Mouse (Mus musculus): ENCODE measurements around the gene Dnah10. TPM values are rescaled to one million over a fixed set of nuclear protein-coding genes. Genes with fewer than 3 reads are reported as not detected.

Dnah10 gene
- polyA plus RNA-seq, 1 experiment, result not detected

DNA sequence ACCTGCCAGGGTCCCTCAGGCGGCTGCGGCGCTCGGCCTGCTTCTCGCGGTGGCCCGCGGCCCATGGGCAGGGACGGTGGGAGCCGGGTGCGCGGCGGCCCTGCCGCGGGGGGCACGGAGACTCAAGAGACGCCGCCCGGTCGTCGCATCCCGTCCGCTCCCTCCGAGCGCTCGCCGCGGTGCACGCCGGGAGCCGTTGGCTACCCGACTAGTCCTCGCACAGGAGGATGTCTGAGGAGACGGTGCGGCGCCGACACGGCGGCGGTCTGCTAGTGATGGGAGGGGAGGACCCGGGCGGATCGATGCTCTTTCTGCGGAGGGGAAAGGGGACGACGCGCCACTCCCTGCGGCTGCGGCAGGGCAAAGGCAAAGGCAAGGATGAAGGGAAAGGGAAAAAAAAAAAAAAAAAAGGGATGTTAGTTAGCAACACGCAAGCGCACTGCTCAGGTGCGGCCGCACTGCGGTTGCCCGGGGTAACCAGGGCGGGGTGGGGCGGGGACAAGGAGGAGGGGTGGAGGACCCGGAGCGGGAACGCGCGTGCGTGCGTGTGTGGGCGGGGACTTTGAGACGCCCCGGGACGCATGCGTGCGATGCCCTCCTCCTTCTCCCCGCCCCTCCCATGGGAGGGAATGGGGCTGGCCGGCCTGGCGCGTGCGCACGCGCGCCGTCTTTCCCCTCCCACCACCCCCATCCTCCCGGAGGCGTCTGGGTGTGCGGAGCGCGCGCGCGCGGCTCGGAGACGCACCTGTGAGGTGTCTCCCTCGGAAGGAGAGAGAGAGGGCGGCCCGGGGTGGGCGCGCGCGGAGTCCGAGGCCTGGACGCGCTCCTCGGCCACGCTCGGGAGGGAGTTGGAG is 137.4 kb downstream of the Dnah10 start, which contains the start of the genes Ccdc92 and Zfp664:
TSS of gene Ccdc92 (minus strand) at position 412 of the 854 bp plus-strand sequence.
TSS of gene Zfp664 (plus strand) at position 679 of the 854 bp plus-strand sequence.
- Histone ChIP-seq H3K4me3 (replicated peaks; ENCODE audit: control insufficient read depth, low read depth, low read length) (peak within 1 kb of the TSS; percentile 92), H3K27ac (ENCODE audit: control insufficient read depth, insufficient read depth, low read depth, low read length, poor library complexity) (peak within 1 kb of the TSS; percentile 67; the same call in 1 of the 2 replicates), H3K4me1 (ENCODE audit: control insufficient read depth, insufficient read depth, low read length) (no peaks in the 10 kb centered on the region; the same call in 1 of the 2 replicates)
- WGBS, result under 1% methylated on average over 98 of the region's 103 CpGs
- no peak for TF ChIP-seq CTCF (IDR thresholded peaks at IDR 0.05; ENCODE audit: control insufficient read depth, insufficient read depth, low read length)
- peak; percentile 20; the same call in 1 of the 2 replicates for TF ChIP-seq POLR2A (IDR thresholded peaks at IDR 0.05; ENCODE audit: borderline replicate concordance, control insufficient read depth, low read depth, low read length)

DNA sequence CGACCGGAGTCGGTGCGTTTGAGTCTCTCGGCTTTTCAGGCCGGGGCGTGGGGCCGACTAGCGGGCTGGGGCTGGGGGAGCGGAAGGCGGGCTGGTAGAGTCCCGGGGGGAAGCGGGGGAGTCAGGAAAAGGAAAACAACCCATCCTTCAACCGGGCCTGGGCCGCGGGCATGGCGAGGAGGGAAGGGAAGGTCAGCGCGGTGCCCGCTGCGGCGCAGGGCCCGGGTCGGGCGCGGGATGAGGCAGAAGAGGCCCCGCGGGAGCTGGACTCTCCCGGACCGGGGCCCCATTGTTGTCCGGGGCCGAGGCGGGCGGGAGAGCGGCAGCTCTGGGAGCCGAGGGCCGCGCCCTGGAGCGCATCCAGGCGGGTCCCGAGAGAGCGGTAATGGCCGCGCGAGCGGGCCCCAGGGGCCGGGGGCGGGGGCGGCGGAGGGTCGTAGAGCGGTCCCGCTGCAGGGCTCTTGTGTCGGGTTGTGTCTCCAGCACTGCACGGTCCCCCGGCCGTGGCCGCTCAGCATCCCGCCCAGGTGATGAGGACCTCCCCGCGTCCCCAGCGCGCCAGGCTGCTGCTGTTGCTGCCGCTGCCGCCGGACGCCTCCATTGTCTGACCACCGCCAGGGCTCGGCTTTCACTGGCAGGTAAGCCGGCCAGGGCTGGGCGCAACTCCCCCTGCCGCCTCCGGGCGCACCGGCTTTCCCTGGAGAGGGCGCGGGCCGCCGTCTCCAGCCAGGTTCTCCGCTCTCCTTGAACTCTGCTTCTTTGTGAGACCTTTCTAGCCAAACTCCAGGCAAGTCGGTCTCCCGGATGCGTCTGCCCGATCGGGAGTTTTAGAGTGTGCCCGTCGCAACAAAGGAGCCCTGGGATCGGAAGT is 138.2 kb downstream of the Dnah10 start:
- H3K27ac ChIP-seq (ENCODE audit: control insufficient read depth, insufficient read depth, low read depth, low read length, poor library complexity), result peak overlapping the region; percentile 67; the same call in 1 of the 2 replicates
- H3K4me3 ChIP-seq (replicated peaks; ENCODE audit: control insufficient read depth, low read depth, low read length), result peak overlapping the region; percentile 91
- TF ChIP-seq CTCF (IDR thresholded peaks at IDR 0.05; ENCODE audit: control insufficient read depth, insufficient read depth, low read length) (no peak), POLR2A (IDR thresholded peaks at IDR 0.05; ENCODE audit: borderline replicate concordance, control insufficient read depth, low read depth, low read length) (no peak)
- no peaks in the 10 kb centered on the region; the same call in 1 of the 2 replicates for H3K4me1 ChIP-seq (ENCODE audit: control insufficient read depth, insufficient read depth, low read length)
- WGBS, result 1% methylated on average over 68 of the region's 88 CpGs

DNA sequence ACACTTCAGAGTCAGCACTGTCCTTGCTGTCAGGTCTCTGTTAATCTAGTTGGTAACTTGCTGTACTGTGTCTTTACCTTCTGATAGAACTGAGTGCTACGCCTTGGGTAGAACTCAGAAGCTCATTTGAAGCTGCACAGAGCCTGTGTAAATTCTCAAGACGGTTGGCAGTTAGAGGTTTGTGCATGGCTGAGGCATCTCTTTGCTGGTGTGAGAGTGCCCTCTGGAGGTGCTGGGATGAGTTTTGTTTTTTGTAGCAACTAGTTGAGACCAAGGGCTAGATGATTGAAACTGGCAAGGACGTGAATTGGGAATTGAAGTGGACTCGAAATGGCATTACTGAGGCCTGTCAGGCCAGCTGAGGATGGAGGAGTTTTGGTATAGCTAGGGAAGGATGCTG is 144.1 kb downstream of the Dnah10 start:
- 44% methylated on average over 4 of the region's 4 CpGs for WGBS
- H3K4me1 ChIP-seq (ENCODE audit: control insufficient read depth, insufficient read depth, low read length), result no peaks in the 10 kb centered on the region

DNA sequence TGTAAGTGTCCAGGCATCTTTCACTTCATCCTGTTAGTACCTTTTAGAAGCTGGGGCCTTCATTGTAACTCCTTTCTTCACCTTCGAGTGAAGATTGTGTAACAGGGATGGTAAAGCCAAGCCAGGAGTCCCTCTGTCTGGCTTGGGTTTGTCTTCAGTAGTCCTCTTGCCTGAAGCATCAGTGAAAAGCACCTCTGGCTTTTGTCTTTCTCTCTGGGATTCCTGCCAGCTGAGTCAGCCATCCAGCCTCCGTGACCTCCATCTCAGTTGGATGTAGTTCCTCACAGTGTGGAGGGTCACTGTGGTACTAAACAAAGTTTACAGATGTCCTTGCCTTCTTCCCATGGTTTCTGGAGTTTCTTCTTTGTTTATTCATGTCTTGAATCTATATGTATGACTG is 147.1 kb downstream of the Dnah10 start:
- WGBS, result 62% methylated on average over 2 of the region's 2 CpGs
- H3K4me3 ChIP-seq (replicated peaks; ENCODE audit: control insufficient read depth, low read depth, low read length), result no peak overlapping the region
- TF ChIP-seq CTCF (IDR thresholded peaks at IDR 0.05; ENCODE audit: control insufficient read depth, insufficient read depth, low read length) (no peak), POLR2A (IDR thresholded peaks at IDR 0.05; ENCODE audit: borderline replicate concordance, control insufficient read depth, low read depth, low read length) (no peak)
- no peak overlapping the region for H3K27ac ChIP-seq (ENCODE audit: control insufficient read depth, insufficient read depth, low read depth, low read length, poor library complexity)
- no peaks in the 10 kb centered on the region for H3K4me1 ChIP-seq (ENCODE audit: control insufficient read depth, insufficient read depth, low read length)

More for the DNA sequence above, 144.1 kb downstream of the Dnah10 start:
- Histone ChIP-seq H3K27ac (ENCODE audit: control insufficient read depth, insufficient read depth, low read depth, low read length, poor library complexity) (no peak overlapping the region), H3K4me3 (replicated peaks; ENCODE audit: control insufficient read depth, low read depth, low read length) (no peak overlapping the region)
- TF ChIP-seq POLR2A (IDR thresholded peaks at IDR 0.05; ENCODE audit: borderline replicate concordance, control insufficient read depth, low read depth, low read length) (no peak), CTCF (IDR thresholded peaks at IDR 0.05; ENCODE audit: control insufficient read depth, insufficient read depth, low read length) (peak; percentile 56)

DNA sequence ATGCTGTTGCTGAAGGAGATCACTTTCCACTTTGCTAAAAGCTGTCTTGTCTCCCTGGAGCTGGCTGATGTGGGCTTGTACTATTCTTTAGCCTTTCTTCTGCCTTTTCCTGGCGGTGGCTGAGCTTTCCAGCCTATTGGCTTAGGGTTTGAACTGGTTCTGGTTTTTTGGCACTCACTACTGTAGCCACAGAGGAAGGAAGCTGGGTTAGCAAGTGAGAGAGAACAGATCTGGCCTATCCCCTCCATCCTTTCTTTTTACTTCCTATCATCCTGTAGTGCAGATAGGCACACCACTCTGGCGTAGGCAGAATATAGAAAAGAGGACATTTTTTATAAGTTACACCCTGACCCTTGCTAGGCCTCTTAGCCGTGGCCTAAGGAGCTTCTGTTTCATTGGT is 148.2 kb downstream of the Dnah10 start:
- WGBS, result 13% methylated on average over 3 of the region's 3 CpGs
- Histone ChIP-seq H3K27ac (ENCODE audit: control insufficient read depth, insufficient read depth, low read depth, low read length, poor library complexity) (no peak overlapping the region), H3K4me1 (ENCODE audit: control insufficient read depth, insufficient read depth, low read length) (no peaks in the 10 kb centered on the region), H3K4me3 (replicated peaks; ENCODE audit: control insufficient read depth, low read depth, low read length) (no peak overlapping the region)
- TF ChIP-seq CTCF (IDR thresholded peaks at IDR 0.05; ENCODE audit: control insufficient read depth, insufficient read depth, low read length) (no peak), POLR2A (IDR thresholded peaks at IDR 0.05; ENCODE audit: borderline replicate concordance, control insufficient read depth, low read depth, low read length) (no peak)

DNA sequence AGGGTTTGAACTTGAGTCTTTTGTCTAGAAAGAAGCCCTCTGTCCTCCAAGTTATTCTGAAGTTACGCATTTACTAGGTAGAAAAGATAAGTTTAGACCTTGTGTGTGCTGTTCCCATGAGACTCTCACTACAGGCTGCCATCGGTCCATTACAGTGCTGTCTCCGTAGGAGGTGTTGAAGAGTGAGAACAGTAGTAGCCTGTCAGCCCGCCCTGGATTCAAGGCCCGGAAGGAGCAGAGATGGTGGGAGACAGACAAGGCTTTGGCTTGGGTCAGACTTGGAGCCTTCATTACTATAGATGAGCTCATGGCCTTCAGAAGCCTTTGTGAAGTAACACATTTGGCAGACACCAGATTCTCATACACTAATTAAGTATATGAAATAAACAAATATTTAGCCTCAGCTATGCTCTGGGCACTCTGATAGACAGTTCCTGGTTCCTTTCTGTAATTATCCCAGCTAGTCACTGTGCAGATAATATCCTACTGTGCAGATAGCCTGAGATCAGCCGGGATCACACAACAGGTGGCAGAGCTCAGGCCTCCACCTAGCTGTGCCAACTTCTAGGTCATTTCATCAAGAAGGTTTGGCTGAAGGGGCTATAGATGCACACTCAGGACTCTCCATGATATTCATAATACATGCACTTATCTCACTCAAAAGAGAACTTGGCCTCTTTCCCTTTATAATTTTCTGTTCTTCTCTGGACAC is 149.2 kb downstream of the Dnah10 start:
- Histone ChIP-seq H3K27ac (ENCODE audit: control insufficient read depth, insufficient read depth, low read depth, low read length, poor library complexity) (no peak overlapping the region), H3K4me1 (ENCODE audit: control insufficient read depth, insufficient read depth, low read length) (no peaks in the 10 kb centered on the region), H3K4me3 (replicated peaks; ENCODE audit: control insufficient read depth, low read depth, low read length) (no peak overlapping the region)
- TF ChIP-seq CTCF (IDR thresholded peaks at IDR 0.05; ENCODE audit: control insufficient read depth, insufficient read depth, low read length), result no peak
- TF ChIP-seq POLR2A (IDR thresholded peaks at IDR 0.05; ENCODE audit: borderline replicate concordance, control insufficient read depth, low read depth, low read length), result no peak
- WGBS, result 87% methylated on average over 6 of the region's 6 CpGs

DNA sequence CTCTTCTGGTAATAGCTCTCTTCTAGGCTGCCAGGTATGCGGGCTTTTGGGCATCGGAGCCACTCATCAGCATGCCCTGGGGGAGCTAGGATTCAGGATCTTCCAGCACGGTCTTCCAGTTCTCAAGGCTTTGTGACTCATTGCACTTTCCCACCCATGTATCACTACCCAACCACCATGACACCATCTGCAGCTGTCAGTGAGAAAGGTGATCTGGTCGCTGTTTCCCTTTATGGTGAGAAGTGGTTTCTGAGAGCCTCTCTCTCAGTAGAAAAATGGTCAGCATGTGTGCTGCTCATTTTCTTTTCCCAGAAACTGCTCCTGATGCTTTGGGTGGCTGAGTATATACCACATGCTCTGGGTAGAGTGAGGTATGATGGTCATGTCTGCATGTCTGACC is 154.4 kb downstream of the Dnah10 start:
- Histone ChIP-seq H3K4me3 (replicated peaks; ENCODE audit: control insufficient read depth, low read depth, low read length) (no peak overlapping the region), H3K4me1 (ENCODE audit: control insufficient read depth, insufficient read depth, low read length) (no peaks in the 10 kb centered on the region), H3K27ac (ENCODE audit: control insufficient read depth, insufficient read depth, low read depth, low read length, poor library complexity) (no peak overlapping the region)
- TF ChIP-seq CTCF (IDR thresholded peaks at IDR 0.05; ENCODE audit: control insufficient read depth, insufficient read depth, low read length) (no peak), POLR2A (IDR thresholded peaks at IDR 0.05; ENCODE audit: borderline replicate concordance, control insufficient read depth, low read depth, low read length) (no peak)
- WGBS, result 85% methylated on average over 4 of the region's 4 CpGs
